Mouse (Mus musculus): ENCODE measurements at regions not wholly inside any gene's neighbourhood (a gene's known extent, or its start where the extent isn't known, plus 50 kb on each side); places are given as distances from the start of the nearest gene placed in this dataset.
A peak's percentile ranks its signal among the peaks of the same experiment; 100 is the strongest.

DNA sequence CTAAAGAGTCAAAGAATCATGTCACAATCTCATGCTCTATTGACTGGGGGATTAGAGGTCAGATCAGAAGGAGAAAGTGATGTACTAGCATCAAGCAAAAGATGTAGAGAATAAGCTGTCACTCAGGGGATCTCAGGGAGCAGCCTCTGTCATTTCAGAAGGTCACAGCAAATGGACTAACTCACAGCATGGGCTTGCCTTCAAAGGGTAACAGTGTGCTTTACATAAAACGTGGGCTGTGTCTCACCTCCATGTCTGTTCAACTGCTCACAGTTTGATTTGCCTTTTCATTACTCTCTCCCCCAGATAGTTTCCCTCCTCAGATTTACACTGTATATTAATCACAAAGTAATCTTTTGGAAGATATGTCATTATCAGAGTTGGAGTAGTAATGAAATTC, 527.4 kb upstream of the Tyrp1 start:
- 46% methylated on average over 1 of the region's 1 CpGs for WGBS
- 0 out of 2 replicates have a peak, but pooled peaks have one; percentile 45 for ATAC-seq
- no peak overlapping the region for H3K4me3 ChIP-seq
- H3K9ac ChIP-seq, result no peak overlapping the region
- H3K36me3 ChIP-seq (ENCODE audit: poor library complexity, severe bottlenecking), result no peaks in the 10 kb centered on the region
- H3K27ac ChIP-seq, result no peak overlapping the region
- H3K4me1 ChIP-seq, result no peaks in the 10 kb centered on the region
- H3K4me2 ChIP-seq, result no peak overlapping the region
- no peaks in the 10 kb centered on the region for H3K9me3 ChIP-seq (replicated peaks)
- H3K27me3 ChIP-seq, result no peaks in the 10 kb centered on the region

DNA sequence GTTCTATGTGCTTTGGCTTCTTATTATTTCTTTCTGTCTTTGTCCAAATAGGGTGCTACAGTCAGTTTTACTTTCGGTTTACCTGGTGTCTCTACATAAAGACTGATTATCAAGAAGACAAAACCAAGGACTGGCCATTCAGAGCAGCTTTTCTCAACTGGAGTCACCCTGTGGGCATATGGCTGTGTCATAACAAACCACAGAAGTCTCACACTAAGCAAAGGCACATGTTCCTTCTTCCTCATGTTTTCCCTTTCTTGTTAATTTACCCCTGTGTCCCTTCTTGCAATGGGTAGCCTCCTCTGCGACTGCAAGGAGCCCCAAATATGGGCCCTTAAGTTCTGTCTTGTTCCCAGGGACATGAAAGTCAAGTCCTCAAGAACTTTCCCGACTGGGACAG, 523.3 kb upstream of the Tyrp1 start:
- Histone ChIP-seq H3K4me1 (no peaks in the 10 kb centered on the region), H3K4me2 (no peak overlapping the region), H3K36me3 (ENCODE audit: poor library complexity, severe bottlenecking) (no peaks in the 10 kb centered on the region), H3K27ac (no peak overlapping the region), H3K9ac (no peak overlapping the region), H3K27me3 (no peaks in the 10 kb centered on the region), H3K9me3 (replicated peaks) (no peaks in the 10 kb centered on the region), H3K4me3 (no peak overlapping the region)
- 66% methylated on average over 3 of the region's 3 CpGs for WGBS
- ATAC-seq, result no peak

DNA sequence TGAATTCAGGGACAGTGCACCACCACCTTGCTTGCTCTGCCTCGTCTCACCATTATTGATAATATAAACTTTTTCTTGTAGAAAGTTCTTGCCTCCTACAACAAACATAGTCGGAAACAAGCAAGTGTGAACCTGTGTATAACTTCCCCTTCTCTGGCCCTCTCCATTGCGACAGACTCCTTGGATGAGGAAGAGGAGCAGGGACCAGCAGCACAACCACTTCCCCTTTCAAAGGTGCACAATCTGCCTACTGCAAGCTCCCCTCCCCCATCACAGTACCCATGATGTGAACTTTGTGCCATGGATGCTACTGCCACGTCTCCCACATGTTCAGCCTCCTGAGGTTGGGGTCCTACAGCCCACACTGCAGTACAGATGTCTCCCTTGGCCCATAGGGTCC, 522.8 kb upstream of the Tyrp1 start:
- no peak for ATAC-seq
- no peaks in the 10 kb centered on the region for H3K9me3 ChIP-seq (replicated peaks)
- WGBS, result 91% methylated on average over 4 of the region's 4 CpGs

More for the DNA sequence above, 522.8 kb upstream of the Tyrp1 start:
- Histone ChIP-seq H3K4me1 (no peaks in the 10 kb centered on the region), H3K9ac (no peak overlapping the region), H3K4me2 (no peak overlapping the region), H3K27ac (no peak overlapping the region), H3K27me3 (no peaks in the 10 kb centered on the region), H3K36me3 (ENCODE audit: poor library complexity, severe bottlenecking) (no peaks in the 10 kb centered on the region), H3K4me3 (no peak overlapping the region)
